Mouse (Mus musculus) kidney, embryonic 16.5 days (tissue): ENCODE results near the gene Cox6a1. TPM values are rescaled to one million over a fixed set of nuclear protein-coding genes. Genes with fewer than 3 reads are reported as not detected.
"Not testable (repeated sequence)": the region's sequence is repeated elsewhere in the genome, so short reads cannot be mapped to it uniquely, and the experiment has no call there.

Experiments
- ATAC-seq: fragments of 200-750 bp; cut with Nextera tagmentation; 2 replicates; pipeline ENCODE4 v1.8.0; 2017; ENCODE audit warnings: moderate TSS enrichment; ENCODE audit not compliant: low FRiP score, low TSS enrichment
- H3K27ac ChIP-seq: fragments of 300-500 bp; sonication (generic); 2 replicates; pipeline ENCODE4 v1.5.1; 2014; ENCODE audit warnings: low read length
- H3K27me3 ChIP-seq: fragments of 300-500 bp; sonication (generic); 2 replicates; pipeline ENCODE4 v1.6.1; 2014; ENCODE audit warnings: low read length, control low read depth, mixed read lengths; ENCODE audit not compliant: insufficient read depth
- H3K36me3 ChIP-seq: fragments of 300-500 bp; sonication (generic); 2 replicates; pipeline ENCODE4 v1.6.1; 2014; ENCODE audit warnings: low read length, control low read depth, mixed read lengths; ENCODE audit not compliant: insufficient read depth
- H3K4me1 ChIP-seq: fragments of 300-500 bp; sonication (generic); 2 replicates; pipeline ENCODE4 v1.6.1; 2014; ENCODE audit warnings: low read length, control low read depth, mixed read lengths; ENCODE audit not compliant: insufficient read depth
- H3K4me2 ChIP-seq: fragments of 300-500 bp; sonication (generic); replicated peaks from 2 replicates; pipeline ENCODE4 v1.6.1; 2014; ENCODE audit warnings: low read depth, low read length
- H3K4me3 ChIP-seq: fragments of 300-500 bp; sonication (generic); 2 replicates; pipeline ENCODE4 v1.5.1; 2014; ENCODE audit warnings: mild to moderate bottlenecking, low read length
- H3K9ac ChIP-seq: fragments of 300-500 bp; sonication (generic); replicated peaks from 2 replicates; pipeline ENCODE4 v1.6.1; 2014; ENCODE audit warnings: low read length
- H3K9me3 ChIP-seq: fragments of 300-500 bp; sonication (generic); 2 replicates; pipeline ENCODE4 v1.6.1; 2016; ENCODE audit warnings: low read length, control low read depth
- WGBS: fragments of 180-500 bp; shearing (Covaris S2); extraction: QIAGEN DNeasy Blood & Tissue Kit; methylation state at CpG from one replicate; pipeline ENCODE4 v1.1.7; 2014; 5-methylcytosine and 5-hydroxymethylcytosine counted together
- polyA plus RNA-seq: library from polyadenylated mRNA; unstranded; fragments of >200 nt; fragmentation: Nextera tagmentation; extraction: Ambion mirVana; gene quantifications from 2 replicates; pipeline ENCODE4 v1.2.1, GENCODE M21; 2015

The Cox6a1 gene
- 1,046 and 1,071 TPM in 2 replicates for polyA plus RNA-seq

GRCm38 (mm10) chr5:115348546-115349224 is at the start of gene Cox6a1:
Gene Cox6a1 (minus strand): TSS chr5:115348981.
- peak; percentile 95 for ATAC-seq
- Histone ChIP-seq H3K4me1 (peaks cover 9% of the 10 kb centered on the region), H3K27ac (peak within 1 kb of the TSS; percentile 88), H3K9me3 (peaks cover 3% of the 10 kb centered on the region; the same call in 1 of the 2 replicates), H3K27me3 (no peaks in the 10 kb centered on the region; the same call in 1 of the 2 replicates), H3K4me3 (peak within 1 kb of the TSS; percentile 81), H3K4me2 (peak within 1 kb of the TSS; percentile 71), H3K9ac (peak within 1 kb of the TSS; percentile 71), H3K36me3 (peaks cover 23% of the 10 kb centered on the region)
- 0% methylated on average over 72 of the region's 74 CpGs for WGBS

- H3K4me1 ChIP-seq = peaks cover 18% of the 10 kb centered on the region
- H3K36me3 ChIP-seq = no peaks in the 10 kb centered on the region
- H3K27ac ChIP-seq = peak overlapping the region; percentile 47; the same call in 1 of the 2 replicates
- H3K4me2 ChIP-seq = peak overlapping the region; percentile 79
- H3K27me3 ChIP-seq = no peaks in the 10 kb centered on the region
- H3K9me3 ChIP-seq = no peaks in the 10 kb centered on the region
- peak overlapping the region; percentile 80 for H3K9ac ChIP-seq
- WGBS = 3% methylated on average over 48 of the region's 48 CpGs
- H3K4me3 ChIP-seq = peak overlapping the region; percentile 48
- ATAC-seq = peak; percentile 40; the same call in 1 of the 2 replicates
Measured at GRCm38 (mm10) chr5:115397839-115398780, 49.3 kb upstream of the Cox6a1 start.

GRCm38 (mm10) chr5:115396654-115397053 is 47.9 kb upstream of the Cox6a1 start:
- H3K4me2 ChIP-seq = no peak overlapping the region
- H3K27ac ChIP-seq = no peak overlapping the region
- no peaks in the 10 kb centered on the region for H3K27me3 ChIP-seq
- no peaks in the 10 kb centered on the region for H3K9me3 ChIP-seq
- 40% methylated on average over 11 of the region's 11 CpGs for WGBS
- no peak overlapping the region for H3K9ac ChIP-seq
- no peak for ATAC-seq
- peaks cover 18% of the 10 kb centered on the region for H3K4me1 ChIP-seq
- no peak overlapping the region for H3K4me3 ChIP-seq
- no peaks in the 10 kb centered on the region for H3K36me3 ChIP-seq

GRCm38 (mm10) chr5:115394836-115395235 is 46.1 kb upstream of the Cox6a1 start:
- no peak for ATAC-seq
- Histone ChIP-seq H3K36me3 (no peaks in the 10 kb centered on the region), H3K4me3 (0 out of 2 replicates have a peak overlapping the region, but pooled peaks have one; percentile 13), H3K4me1 (peaks cover 18% of the 10 kb centered on the region), H3K4me2 (peak overlapping the region; percentile 36), H3K9me3 (no peaks in the 10 kb centered on the region), H3K27me3 (no peaks in the 10 kb centered on the region), H3K27ac (peak overlapping the region; percentile 48), H3K9ac (peak overlapping the region; percentile 47; the same call in 1 of the 2 replicates)
- 13% methylated on average over 10 of the region's 10 CpGs for WGBS

- Histone ChIP-seq H3K4me1 (peaks cover 18% of the 10 kb centered on the region), H3K36me3 (no peaks in the 10 kb centered on the region), H3K9ac (peak overlapping the region; percentile 47), H3K27me3 (no peaks in the 10 kb centered on the region), H3K4me3 (peak overlapping the region; percentile 13; the same call in 1 of the 2 replicates), H3K9me3 (no peaks in the 10 kb centered on the region), H3K27ac (peak overlapping the region; percentile 48), H3K4me2 (peak overlapping the region; percentile 36)
- WGBS = 3% methylated on average over 8 of the region's 8 CpGs
- ATAC-seq = peak; percentile 90
Measured at GRCm38 (mm10) chr5:115394223-115394622, 45.4 kb upstream of the Cox6a1 start.

GRCm38 (mm10) chr5:115392969-115393368 is 44.2 kb upstream of the Cox6a1 start:
- no peak for ATAC-seq

GRCm38 (mm10) chr5:115391935-115392334 is 43.2 kb upstream of the Cox6a1 start:
- Histone ChIP-seq H3K27ac (no peak overlapping the region), H3K9me3 (no peaks in the 10 kb centered on the region), H3K36me3 (no peaks in the 10 kb centered on the region), H3K27me3 (no peaks in the 10 kb centered on the region), H3K4me3 (no peak overlapping the region), H3K4me2 (no peak overlapping the region), H3K9ac (no peak overlapping the region), H3K4me1 (peaks cover 9% of the 10 kb centered on the region; the same call in 1 of the 2 replicates)
- 18% methylated on average over 9 of the region's 9 CpGs for WGBS
- no peak for ATAC-seq

More at GRCm38 (mm10) chr5:115392969-115393368, 44.2 kb upstream of the Cox6a1 start:
- H3K4me3 ChIP-seq = no peak overlapping the region
- H3K36me3 ChIP-seq = no peaks in the 10 kb centered on the region
- H3K9ac ChIP-seq = no peak overlapping the region
- WGBS = 92% methylated on average over 1 of the region's 1 CpGs
- H3K27me3 ChIP-seq = no peaks in the 10 kb centered on the region
- no peaks in the 10 kb centered on the region for H3K9me3 ChIP-seq
- H3K4me1 ChIP-seq = peaks cover 10% of the 10 kb centered on the region; the same call in 1 of the 2 replicates
- H3K27ac ChIP-seq = no peak overlapping the region
- H3K4me2 ChIP-seq = no peak overlapping the region

- H3K36me3 ChIP-seq, ATAC-seq, H3K4me3 ChIP-seq, H3K9me3 ChIP-seq, H3K4me2 ChIP-seq, H3K27me3 ChIP-seq, H3K9ac ChIP-seq, H3K27ac ChIP-seq, H3K4me1 ChIP-seq: not testable (repeated sequence)
- WGBS = 77% methylated on average over 2 of the region's 2 CpGs
Measured at GRCm38 (mm10) chr5:115378882-115379281, 30.1 kb upstream of the Cox6a1 start.

GRCm38 (mm10) chr5:115375436-115375835 is 26.7 kb upstream of the Cox6a1 start:
- H3K4me3 ChIP-seq = no peak overlapping the region
- peaks cover 8% of the 10 kb centered on the region; the same call in 1 of the 2 replicates for H3K4me1 ChIP-seq

More at GRCm38 (mm10) chr5:115375436-115375835, 26.7 kb upstream of the Cox6a1 start:
- Histone ChIP-seq H3K27ac (no peak overlapping the region), H3K4me2 (no peak overlapping the region), H3K9ac (no peak overlapping the region), H3K27me3 (no peaks in the 10 kb centered on the region), H3K36me3 (no peaks in the 10 kb centered on the region), H3K9me3 (no peaks in the 10 kb centered on the region)
- ATAC-seq = no peak
- WGBS = 89% methylated on average over 2 of the region's 2 CpGs
